Mouse (Mus musculus) adrenal gland, postnatal 10 days (tissue): ENCODE results near the gene Dlx1. TPM values are rescaled to one million over a fixed set of nuclear protein-coding genes. Genes with fewer than 3 reads are reported as not detected.

Source experiments
- DNase-seq: peaks from one replicate; pipeline ENCODE4 v3.0.0; 2021; ENCODE audit warnings: mixed read lengths
- total RNA-seq, 2 experiments: library from RNA; stranded (reverse); gene quantifications; 2 replicates each; pipeline ENCODE4 v1.2.3; 2021

Gene Dlx1
- total RNA-seq, 2 experiments from 2014 or later = 0.24 to 0.45 TPM

DNA sequence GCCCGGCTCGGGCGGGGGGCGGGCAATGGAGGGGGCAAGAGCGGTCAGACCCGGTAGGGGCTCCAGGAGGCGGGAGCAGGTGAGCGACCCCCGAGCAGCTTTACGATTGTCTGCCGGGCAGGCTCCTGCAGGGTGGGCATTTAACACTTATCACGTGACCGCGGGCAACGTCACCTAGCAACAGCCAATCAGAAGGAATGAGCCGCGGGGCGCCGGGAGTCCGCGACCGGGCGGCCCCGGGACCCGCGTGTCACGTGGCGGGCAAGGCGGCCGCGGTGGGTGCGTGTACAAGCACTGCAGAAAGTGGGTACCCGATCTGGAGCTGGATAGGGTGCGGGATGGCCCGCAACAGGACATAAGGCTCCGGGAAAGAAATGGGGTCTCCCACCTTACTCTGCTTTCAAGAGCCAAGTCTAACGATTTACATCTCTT is 18.7 kb downstream of the Dlx1 start, which contains the start of gene Dlx2:
Gene Dlx2 (minus strand): TSS at position 115 of the 432 bp plus-strand sequence.
- DNase-seq = no peak

DNA sequence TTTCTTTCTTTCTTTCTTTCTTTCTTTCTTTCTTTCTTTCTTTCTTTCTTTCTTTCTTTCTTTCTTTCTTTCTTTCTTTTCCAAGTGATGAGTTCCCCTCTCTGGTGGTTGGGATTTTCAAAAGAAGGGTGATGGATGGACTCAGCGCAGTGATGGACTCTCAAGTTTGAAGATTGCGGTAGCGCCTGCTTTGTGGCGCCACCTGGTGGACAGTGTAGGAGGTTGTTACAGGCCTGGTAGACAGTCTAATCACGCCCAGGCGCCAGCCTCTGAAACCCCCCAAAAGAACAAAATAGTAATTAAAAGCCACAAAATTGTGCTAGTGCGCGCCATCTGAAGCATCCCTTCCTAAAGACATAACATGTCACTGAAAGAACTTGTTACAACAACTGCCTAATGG is 19.9 kb downstream of the Dlx1 start:
- peak; percentile 85 for DNase-seq

DNA sequence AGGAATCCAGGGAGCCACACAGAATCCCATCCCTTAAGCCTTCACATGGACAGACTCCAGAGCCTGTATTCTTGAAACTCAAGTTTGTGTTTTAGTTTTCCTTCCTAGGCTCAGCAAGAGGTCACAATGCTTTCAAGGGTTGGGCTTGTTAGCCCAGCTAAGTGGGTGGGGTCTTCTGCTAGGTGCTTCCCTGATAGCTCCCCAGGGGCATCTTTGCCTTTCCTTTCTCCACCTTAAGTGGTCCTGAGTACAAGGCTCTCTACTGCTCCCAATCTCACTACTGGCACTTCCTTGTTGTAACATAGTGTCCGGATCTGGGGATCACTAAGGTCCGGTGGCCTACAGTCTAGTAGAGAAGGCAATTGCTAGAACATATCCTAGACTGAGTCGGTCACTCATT is 22.4 kb downstream of the Dlx1 start:
- DNase-seq = no peak

DNA sequence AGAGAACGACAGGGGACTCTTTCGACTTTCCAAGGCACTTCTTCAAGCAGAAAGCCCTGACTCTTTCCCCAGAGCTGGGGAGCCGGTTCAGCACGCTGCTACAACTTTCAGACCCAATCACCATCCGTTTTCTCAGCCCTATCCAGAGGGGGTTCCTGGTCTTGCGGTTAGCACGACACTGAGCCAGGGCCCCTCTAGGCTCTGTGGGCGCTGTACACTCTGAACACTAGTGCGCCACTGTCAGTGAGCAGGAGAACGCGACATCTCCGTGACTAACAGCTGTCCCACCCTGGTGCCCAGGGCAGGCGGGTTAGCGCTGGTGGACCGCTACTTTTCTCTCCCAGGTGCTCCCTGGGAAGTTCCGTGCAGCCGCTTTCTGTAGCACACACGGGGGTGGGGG is 23.8 kb downstream of the Dlx1 start:
- no peak for DNase-seq

DNA sequence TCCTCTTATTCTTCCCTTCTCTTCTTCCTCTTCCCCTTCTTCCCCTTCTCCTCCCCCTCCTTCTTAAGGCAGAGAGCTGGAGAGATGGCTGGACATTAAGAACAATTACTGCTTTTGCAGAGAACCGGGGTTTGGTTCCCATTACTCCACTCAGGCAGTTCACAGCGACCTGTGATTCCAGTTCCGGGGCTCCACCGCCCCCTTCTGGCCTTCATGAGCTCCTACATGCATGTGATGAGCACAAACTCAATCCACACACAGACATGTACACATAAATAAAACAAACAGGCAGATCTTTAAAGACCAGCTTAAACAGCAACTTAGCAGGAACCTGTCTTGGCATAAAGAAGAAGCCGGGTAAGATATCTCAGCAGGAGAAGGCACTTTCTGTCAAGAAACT is 28.2 kb downstream of the Dlx1 start:
- no peak for DNase-seq

DNA sequence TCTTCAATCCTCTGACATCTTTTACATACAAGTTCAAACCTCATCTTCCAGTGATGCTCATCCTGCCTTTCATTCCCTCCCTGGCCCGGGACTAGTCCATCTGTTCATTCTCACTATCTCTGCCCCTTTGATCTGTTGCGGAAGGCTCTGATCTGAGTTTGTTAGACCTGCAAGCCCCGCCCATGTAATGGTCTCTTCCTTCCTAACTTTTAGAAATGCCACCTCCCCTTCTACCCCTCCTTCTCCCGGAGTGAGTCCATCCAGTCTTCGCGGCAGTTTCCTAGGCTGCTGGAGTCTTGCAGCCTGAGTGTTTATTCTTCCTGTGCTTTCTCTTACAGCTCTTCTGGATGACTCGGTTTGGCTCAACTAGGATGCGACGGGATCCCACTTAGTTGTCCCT is 38.6 kb downstream of the Dlx1 start:
- DNase-seq = no peak

DNA sequence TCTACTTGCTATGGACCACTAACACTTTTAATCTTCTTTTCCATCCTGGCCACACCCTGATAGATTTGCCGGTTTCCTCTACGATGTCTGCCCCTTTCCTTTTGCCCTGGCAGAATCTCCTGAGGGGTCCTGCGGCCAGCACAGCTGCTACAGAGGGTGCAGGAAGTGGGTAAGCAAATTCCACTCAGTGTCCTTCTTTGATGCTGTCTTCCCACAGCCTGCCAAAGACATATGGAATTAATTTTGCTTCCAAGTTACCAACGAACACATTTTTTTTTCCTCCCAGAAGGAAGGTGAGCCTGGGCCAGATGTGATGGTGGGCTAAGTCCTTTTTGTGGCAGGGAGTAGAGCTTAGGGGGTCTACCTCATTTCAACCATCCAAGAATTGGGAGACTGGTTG is 45.8 kb downstream of the Dlx1 start:
- no peak for DNase-seq

DNA sequence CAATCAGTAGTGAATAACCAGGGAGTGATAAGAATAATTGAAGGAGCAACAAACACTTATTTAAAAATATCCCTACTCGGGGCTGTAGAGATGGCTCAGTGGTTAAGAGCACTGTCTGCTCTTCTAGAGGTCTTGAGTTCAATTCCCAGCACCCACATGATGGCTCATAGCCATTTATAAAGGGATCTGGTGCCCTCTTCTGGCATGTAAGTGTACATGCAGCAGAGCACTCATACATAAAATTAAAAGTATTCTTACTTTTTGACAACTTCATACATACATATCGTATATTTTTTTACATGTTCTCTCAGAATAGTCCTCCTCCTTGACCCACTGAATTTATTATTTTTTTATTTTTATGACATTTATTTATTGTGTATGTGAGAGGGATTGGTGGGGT is 49.1 kb downstream of the Dlx1 start:
- DNase-seq = no peak

DNA sequence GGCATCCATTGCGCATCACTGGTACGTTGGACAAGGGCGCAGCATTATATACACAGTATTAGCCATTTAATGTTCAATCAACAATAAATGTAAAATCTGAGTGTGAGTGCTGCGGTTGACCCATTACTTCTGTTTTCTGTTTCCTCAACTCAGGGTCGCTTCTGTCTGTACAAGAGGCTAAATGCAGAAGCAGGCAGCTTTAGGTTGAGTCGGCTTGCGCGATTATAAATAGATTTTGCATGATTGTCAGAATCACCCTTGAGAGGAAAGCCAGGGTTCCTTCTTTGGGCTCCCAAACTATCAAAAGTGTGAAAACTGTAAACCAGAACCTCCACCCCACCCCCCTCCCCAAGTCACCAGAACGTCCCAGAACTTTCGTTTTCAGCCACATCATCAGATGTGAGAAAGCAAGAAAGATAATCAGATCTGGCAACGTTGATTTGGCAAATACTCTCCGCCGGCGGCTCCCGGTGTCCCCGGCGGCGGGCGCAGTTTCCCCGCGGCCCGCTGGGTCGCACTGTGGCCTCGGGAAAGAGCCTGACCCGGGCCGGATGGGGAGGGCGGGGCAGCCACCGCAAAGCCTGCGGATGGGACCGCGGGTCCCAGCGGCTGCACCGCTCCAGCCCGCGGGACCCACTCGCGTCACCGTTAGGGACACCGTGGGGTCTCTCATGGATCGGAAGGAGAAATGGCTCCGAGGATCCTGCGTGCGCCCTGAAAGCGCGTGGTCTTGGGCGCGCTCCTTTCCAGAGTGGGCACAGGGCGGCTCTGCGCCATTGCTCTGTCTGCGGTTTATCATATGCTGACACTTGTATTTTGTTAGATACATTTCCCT is 52.9 kb downstream of the Dlx1 start:
- peak; percentile 86 for DNase-seq

DNA sequence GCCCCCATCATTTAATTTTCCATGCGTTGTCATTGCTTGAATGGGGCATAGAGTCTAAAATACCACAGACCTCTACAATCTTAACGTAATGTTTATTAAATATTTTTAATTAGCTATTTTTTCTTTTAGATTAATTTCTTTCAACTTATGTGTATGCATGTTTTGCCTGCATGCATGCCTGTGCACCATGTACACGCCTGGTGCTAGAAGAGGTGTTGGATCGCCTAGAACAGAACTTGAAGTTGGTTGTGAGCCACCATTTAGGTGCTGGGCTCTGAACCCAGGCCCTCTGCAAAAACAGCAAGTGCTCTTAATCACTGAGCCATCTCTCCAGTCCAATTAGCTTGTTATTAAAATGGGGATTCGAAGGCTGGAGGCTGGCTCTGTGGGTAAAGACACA is 53.6 kb downstream of the Dlx1 start:
- DNase-seq = no peak

Other genes starting within 250 kb of the Dlx1 start
- gene Slc25a12, start 160.4 kb upstream of the Dlx1 start, total RNA-seq = 10 to 100 TPM; 57.8 to 77.8 TPM
- 10 to 100 TPM; 36.9 to 42.3 TPM for gene Hat1, start 139.2 kb upstream of the Dlx1 start, total RNA-seq
- 10 to 100 TPM; 32.7 to 46.6 TPM for gene Metap1d, start 74.8 kb upstream of the Dlx1 start, total RNA-seq
- gene Dlx2, start 18.6 kb downstream of the Dlx1 start, total RNA-seq = under 1 TPM; 0.09 to 0.24 TPM
- gene Itga6, start 217.5 kb downstream of the Dlx1 start, total RNA-seq = 100 to 1,000 TPM; 145 to 179 TPM